Mouse (Mus musculus): ENCODE results near the gene Cep135. TPM values are rescaled to one million over a fixed set of nuclear protein-coding genes. Genes with fewer than 3 reads are reported as not detected.
A peak's percentile ranks its signal among the peaks of the same experiment; 100 is the strongest.

The Cep135 gene
- polyA plus RNA-seq, 1 experiment from 2014 or later: 8.7 TPM

GRCm38 (mm10) chr5:76589311-76589710, 813 bp downstream of the Cep135 start:
- Histone ChIP-seq H3K4me3 (ENCODE audit: low read depth, low read length) (peak overlapping the region; percentile 78), H3K4me1 (replicated peaks; ENCODE audit: control insufficient read depth, insufficient read depth, low read length) (0 out of 2 replicates have a peak, but pooled peaks cover 3% of the 10 kb centered on the region), H3K27ac (ENCODE audit: low read depth, low read length) (peak overlapping the region; percentile 84), H3K36me3 (ENCODE audit: control insufficient read depth, insufficient read depth, low read length) (no peaks in the 10 kb centered on the region), H3K9me3 (ENCODE audit: control insufficient read depth, low read length) (no peaks in the 10 kb centered on the region), H3K9ac (ENCODE audit: low read depth, low read length) (peak overlapping the region; percentile 85), H3K27me3 (replicated peaks; ENCODE audit: control insufficient read depth, insufficient read depth, low read length) (no peaks in the 10 kb centered on the region), H3K4me2 (peak overlapping the region; percentile 74)
- ATAC-seq (replicated peaks; ENCODE audit: low FRiP score) (no peak; the same call in 1 of the 2 replicates), DNase-seq (ENCODE audit: low spot score) (no peak)
- 11% methylated on average over 7 of the region's 7 CpGs for WGBS

- H3K36me3 ChIP-seq (ENCODE audit: control insufficient read depth, insufficient read depth, low read length): no peaks in the 10 kb centered on the region
- WGBS: 78% methylated on average over 2 of the region's 2 CpGs
- H3K27ac ChIP-seq (ENCODE audit: low read depth, low read length): no peak overlapping the region
- ATAC-seq (replicated peaks; ENCODE audit: low FRiP score) (no peak), DNase-seq (ENCODE audit: low spot score) (no peak)
- no peak overlapping the region for H3K4me3 ChIP-seq (ENCODE audit: low read depth, low read length)
- no peaks in the 10 kb centered on the region for H3K9me3 ChIP-seq (ENCODE audit: control insufficient read depth, low read length)
- H3K4me2 ChIP-seq: peak overlapping the region; percentile 74; the same call in 1 of the 2 replicates
- H3K9ac ChIP-seq (ENCODE audit: low read depth, low read length): no peak overlapping the region
- 0 out of 2 replicates have a peak, but pooled peaks cover 3% of the 10 kb centered on the region for H3K4me1 ChIP-seq (replicated peaks; ENCODE audit: control insufficient read depth, insufficient read depth, low read length)
- no peaks in the 10 kb centered on the region for H3K27me3 ChIP-seq (replicated peaks; ENCODE audit: control insufficient read depth, insufficient read depth, low read length)
Observed at GRCm38 (mm10) chr5:76590009-76590408, 1.5 kb downstream of the Cep135 start.

- H3K27ac ChIP-seq (ENCODE audit: low read depth, low read length): no peak overlapping the region
- H3K9ac ChIP-seq (ENCODE audit: low read depth, low read length): no peak overlapping the region
- no peak overlapping the region for H3K4me3 ChIP-seq (ENCODE audit: low read depth, low read length)
- DNase-seq (ENCODE audit: low spot score) (no peak), ATAC-seq (replicated peaks; ENCODE audit: low FRiP score) (no peak)
- H3K9me3 ChIP-seq (ENCODE audit: control insufficient read depth, low read length): no peaks in the 10 kb centered on the region
- peaks cover 3% of the 10 kb centered on the region; the same call in 1 of the 2 replicates for H3K36me3 ChIP-seq (ENCODE audit: control insufficient read depth, insufficient read depth, low read length)
- no peaks in the 10 kb centered on the region for H3K27me3 ChIP-seq (replicated peaks; ENCODE audit: control insufficient read depth, insufficient read depth, low read length)
- 67% methylated on average over 9 of the region's 9 CpGs for WGBS
- H3K4me1 ChIP-seq (replicated peaks; ENCODE audit: control insufficient read depth, insufficient read depth, low read length): 0 out of 2 replicates have a peak, but pooled peaks cover 3% of the 10 kb centered on the region
- no peak overlapping the region for H3K4me2 ChIP-seq
Observed at GRCm38 (mm10) chr5:76591885-76592284, 3.4 kb downstream of the Cep135 start.

- no peak overlapping the region for H3K9ac ChIP-seq (ENCODE audit: low read depth, low read length)
- DNase-seq (ENCODE audit: low spot score) (no peak), ATAC-seq (replicated peaks; ENCODE audit: low FRiP score) (no peak)
- no peak overlapping the region for H3K4me3 ChIP-seq (ENCODE audit: low read depth, low read length)
- H3K4me1 ChIP-seq (replicated peaks; ENCODE audit: control insufficient read depth, insufficient read depth, low read length): no peaks in the 10 kb centered on the region
- H3K27me3 ChIP-seq (replicated peaks; ENCODE audit: control insufficient read depth, insufficient read depth, low read length): no peaks in the 10 kb centered on the region
- 92% methylated on average over 8 of the region's 8 CpGs for WGBS
- peaks cover 32% of the 10 kb centered on the region for H3K36me3 ChIP-seq (ENCODE audit: control insufficient read depth, insufficient read depth, low read length)
- H3K4me2 ChIP-seq: no peak overlapping the region
- no peaks in the 10 kb centered on the region for H3K9me3 ChIP-seq (ENCODE audit: control insufficient read depth, low read length)
- H3K27ac ChIP-seq (ENCODE audit: low read depth, low read length): no peak overlapping the region
Observed at GRCm38 (mm10) chr5:76609702-76610370, 21.3 kb downstream of the Cep135 start.

GRCm38 (mm10) chr5:76612867-76613499, 24.5 kb downstream of the Cep135 start:
- Histone ChIP-seq H3K9ac (ENCODE audit: low read depth, low read length) (no peak overlapping the region), H3K27ac (ENCODE audit: low read depth, low read length) (no peak overlapping the region), H3K9me3 (ENCODE audit: control insufficient read depth, low read length) (no peaks in the 10 kb centered on the region), H3K4me1 (replicated peaks; ENCODE audit: control insufficient read depth, insufficient read depth, low read length) (no peaks in the 10 kb centered on the region), H3K4me3 (ENCODE audit: low read depth, low read length) (no peak overlapping the region), H3K36me3 (ENCODE audit: control insufficient read depth, insufficient read depth, low read length) (peaks cover 36% of the 10 kb centered on the region), H3K27me3 (replicated peaks; ENCODE audit: control insufficient read depth, insufficient read depth, low read length) (no peaks in the 10 kb centered on the region), H3K4me2 (no peak overlapping the region)
- DNase-seq (ENCODE audit: low spot score) (no peak), ATAC-seq (replicated peaks; ENCODE audit: low FRiP score) (no peak)
- 91% methylated on average over 6 of the region's 6 CpGs for WGBS

GRCm38 (mm10) chr5:76615276-76615675, 26.8 kb downstream of the Cep135 start:
- H3K4me2 ChIP-seq: no peak overlapping the region
- WGBS: 95% methylated on average over 8 of the region's 8 CpGs
- no peak overlapping the region for H3K27ac ChIP-seq (ENCODE audit: low read depth, low read length)
- no peak overlapping the region for H3K4me3 ChIP-seq (ENCODE audit: low read depth, low read length)
- no peaks in the 10 kb centered on the region for H3K4me1 ChIP-seq (replicated peaks; ENCODE audit: control insufficient read depth, insufficient read depth, low read length)
- no peak for DNase-seq (ENCODE audit: low spot score)
- H3K36me3 ChIP-seq (ENCODE audit: control insufficient read depth, insufficient read depth, low read length): peaks cover 30% of the 10 kb centered on the region
- H3K9me3 ChIP-seq (ENCODE audit: control insufficient read depth, low read length): no peaks in the 10 kb centered on the region
- H3K9ac ChIP-seq (ENCODE audit: low read depth, low read length): no peak overlapping the region
- no peaks in the 10 kb centered on the region for H3K27me3 ChIP-seq (replicated peaks; ENCODE audit: control insufficient read depth, insufficient read depth, low read length)
- no peak for ATAC-seq (replicated peaks; ENCODE audit: low FRiP score)

- H3K4me1 ChIP-seq (replicated peaks; ENCODE audit: control insufficient read depth, insufficient read depth, low read length): no peaks in the 10 kb centered on the region
- ATAC-seq (replicated peaks; ENCODE audit: low FRiP score) (no peak), DNase-seq (ENCODE audit: low spot score) (no peak)
- no peak overlapping the region for H3K4me3 ChIP-seq (ENCODE audit: low read depth, low read length)
- H3K9ac ChIP-seq (ENCODE audit: low read depth, low read length): no peak overlapping the region
- H3K9me3 ChIP-seq (ENCODE audit: control insufficient read depth, low read length): no peaks in the 10 kb centered on the region
- peaks cover 30% of the 10 kb centered on the region for H3K36me3 ChIP-seq (ENCODE audit: control insufficient read depth, insufficient read depth, low read length)
- WGBS: 84% methylated on average over 2 of the region's 2 CpGs
- H3K27me3 ChIP-seq (replicated peaks; ENCODE audit: control insufficient read depth, insufficient read depth, low read length): no peaks in the 10 kb centered on the region
- no peak overlapping the region for H3K27ac ChIP-seq (ENCODE audit: low read depth, low read length)
- no peak overlapping the region for H3K4me2 ChIP-seq
Observed at GRCm38 (mm10) chr5:76616196-76616747, 27.8 kb downstream of the Cep135 start.

- ATAC-seq (replicated peaks; ENCODE audit: low FRiP score) (no peak), DNase-seq (ENCODE audit: low spot score) (no peak)
- 85% methylated on average over 7 of the region's 7 CpGs for WGBS
- Histone ChIP-seq H3K9me3 (ENCODE audit: control insufficient read depth, low read length) (no peaks in the 10 kb centered on the region), H3K9ac (ENCODE audit: low read depth, low read length) (no peak overlapping the region), H3K4me2 (no peak overlapping the region), H3K27ac (ENCODE audit: low read depth, low read length) (no peak overlapping the region), H3K4me3 (ENCODE audit: low read depth, low read length) (no peak overlapping the region), H3K36me3 (ENCODE audit: control insufficient read depth, insufficient read depth, low read length) (peaks cover 28% of the 10 kb centered on the region), H3K27me3 (replicated peaks; ENCODE audit: control insufficient read depth, insufficient read depth, low read length) (no peaks in the 10 kb centered on the region), H3K4me1 (replicated peaks; ENCODE audit: control insufficient read depth, insufficient read depth, low read length) (no peaks in the 10 kb centered on the region)
Observed at GRCm38 (mm10) chr5:76618750-76619149, 30.3 kb downstream of the Cep135 start.

All from liver, embryonic 11.5 days (tissue).